Mouse (Mus musculus): ENCODE measurements at regions not wholly inside any gene's neighbourhood (a gene's known extent, or its start where the extent isn't known, plus 50 kb on each side); places are given as distances from the start of the nearest gene placed in this dataset.

GRCm38 (mm10) chr10:117579210-117579609 is 50.1 kb upstream of the Cpm start:
- no peak for ATAC-seq (ENCODE audit: low TSS enrichment)

GRCm38 (mm10) chr10:117578696-117579146 is 50.6 kb upstream of the Cpm start:
- ATAC-seq (ENCODE audit: low TSS enrichment) = no peak

DNA sequence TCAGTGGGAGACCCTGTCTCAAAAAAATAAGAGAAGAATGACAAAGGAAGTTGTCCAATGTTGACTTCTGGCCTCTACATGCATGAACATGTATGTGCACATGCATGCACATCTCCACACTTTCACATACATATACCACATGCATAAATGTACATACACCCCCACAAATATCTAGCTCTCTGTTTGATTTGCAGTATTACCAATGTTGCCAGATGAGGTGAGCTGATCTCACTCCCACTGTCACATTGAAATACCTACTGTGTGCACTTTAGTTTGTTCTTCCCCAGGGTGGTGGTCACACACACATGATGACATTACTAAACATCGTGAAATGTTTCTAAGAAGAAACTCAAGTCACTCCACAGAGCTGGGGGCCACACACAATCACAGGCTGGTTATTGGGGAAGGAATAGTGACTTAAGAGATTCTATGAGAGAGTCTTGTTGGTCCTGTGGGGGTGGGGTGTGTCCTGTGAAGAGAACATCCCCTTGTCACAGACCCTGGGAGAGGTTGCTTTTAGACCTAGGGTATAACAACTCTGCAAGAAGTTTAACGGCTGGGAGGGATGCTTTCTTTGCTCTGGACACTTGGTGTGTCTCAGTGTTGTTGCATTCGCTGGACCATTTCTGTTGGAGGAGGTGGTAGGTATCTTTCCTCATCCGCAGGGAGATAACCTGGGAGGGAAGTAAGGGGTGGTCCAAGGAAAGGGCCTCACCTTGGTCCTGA is 51.2 kb upstream of the Cpm start:
- ATAC-seq (ENCODE audit: low TSS enrichment) = no peak

- ATAC-seq (ENCODE audit: low TSS enrichment) = no peak
These were observed 52.2 kb upstream of the Cpm start for GRCm38 (mm10) chr10:117576881-117577730.

- no peak for ATAC-seq (ENCODE audit: low TSS enrichment)
These were observed 53.0 kb upstream of the Cpm start for GRCm38 (mm10) chr10:117576154-117576859.

DNA sequence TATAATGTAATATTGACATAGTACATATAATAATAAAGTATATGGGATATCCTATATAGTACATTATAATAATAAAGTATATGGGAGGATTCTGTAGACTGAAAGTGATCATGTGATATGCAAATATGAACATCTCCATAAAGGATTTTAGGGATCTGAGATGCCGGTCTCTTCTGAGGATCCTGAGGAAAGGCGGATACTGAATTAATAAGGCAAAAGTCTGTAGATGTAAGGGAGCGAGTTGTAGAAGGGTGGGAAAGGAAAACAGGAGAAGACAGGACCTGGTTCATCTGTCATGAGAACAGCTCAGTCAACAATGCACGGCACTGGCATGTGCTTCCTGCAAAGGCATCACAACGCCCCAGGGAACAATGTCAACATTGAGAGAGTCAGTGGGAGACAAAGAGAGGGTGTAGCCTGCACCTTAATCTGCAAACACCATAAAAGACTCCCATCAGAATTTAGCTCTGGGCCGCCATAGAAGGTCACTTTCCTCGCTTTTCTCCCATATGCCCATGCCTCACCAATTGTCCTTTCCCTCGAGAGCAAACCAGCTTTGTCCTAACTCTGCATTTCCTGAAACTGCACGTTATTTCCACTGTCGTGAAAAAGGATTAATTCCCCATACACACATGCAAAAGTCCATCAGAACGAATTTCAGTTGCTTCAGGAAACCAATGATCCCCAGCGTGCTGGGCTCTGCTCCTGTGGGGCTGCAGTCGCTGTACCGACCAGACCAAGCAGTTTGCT is 53.7 kb upstream of the Cpm start:
- no peak for ATAC-seq (ENCODE audit: low TSS enrichment)

DNA sequence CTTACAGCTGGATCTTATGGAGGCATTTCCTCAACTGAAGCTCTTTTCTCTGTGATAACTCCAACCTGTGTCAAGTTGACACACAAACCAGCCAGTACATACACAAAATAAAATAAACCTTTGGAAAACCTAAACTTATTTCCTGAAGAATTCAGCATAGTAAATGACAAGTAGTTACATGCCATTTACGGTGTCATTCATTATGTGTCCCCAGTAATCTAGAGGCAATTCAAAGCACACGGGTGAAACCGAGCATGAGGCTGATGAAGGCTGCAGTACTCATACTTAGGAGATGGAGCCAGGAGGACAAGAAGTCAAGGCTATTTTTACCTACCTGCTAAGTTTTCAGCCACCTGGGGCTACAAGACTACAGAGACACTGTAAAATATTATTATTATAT is 54.4 kb upstream of the Cpm start:
- ATAC-seq (ENCODE audit: low TSS enrichment) = no peak

- no peak for ATAC-seq (ENCODE audit: low TSS enrichment)
These were observed 55.1 kb upstream of the Cpm start for GRCm38 (mm10) chr10:117574056-117574727.

- ATAC-seq (ENCODE audit: low TSS enrichment) = no peak
These were observed 55.8 kb upstream of the Cpm start for GRCm38 (mm10) chr10:117573596-117573850.

GRCm38 (mm10) chr10:117572746-117573595 is 56.3 kb upstream of the Cpm start:
- ATAC-seq (ENCODE audit: low TSS enrichment) = no peak

DNA sequence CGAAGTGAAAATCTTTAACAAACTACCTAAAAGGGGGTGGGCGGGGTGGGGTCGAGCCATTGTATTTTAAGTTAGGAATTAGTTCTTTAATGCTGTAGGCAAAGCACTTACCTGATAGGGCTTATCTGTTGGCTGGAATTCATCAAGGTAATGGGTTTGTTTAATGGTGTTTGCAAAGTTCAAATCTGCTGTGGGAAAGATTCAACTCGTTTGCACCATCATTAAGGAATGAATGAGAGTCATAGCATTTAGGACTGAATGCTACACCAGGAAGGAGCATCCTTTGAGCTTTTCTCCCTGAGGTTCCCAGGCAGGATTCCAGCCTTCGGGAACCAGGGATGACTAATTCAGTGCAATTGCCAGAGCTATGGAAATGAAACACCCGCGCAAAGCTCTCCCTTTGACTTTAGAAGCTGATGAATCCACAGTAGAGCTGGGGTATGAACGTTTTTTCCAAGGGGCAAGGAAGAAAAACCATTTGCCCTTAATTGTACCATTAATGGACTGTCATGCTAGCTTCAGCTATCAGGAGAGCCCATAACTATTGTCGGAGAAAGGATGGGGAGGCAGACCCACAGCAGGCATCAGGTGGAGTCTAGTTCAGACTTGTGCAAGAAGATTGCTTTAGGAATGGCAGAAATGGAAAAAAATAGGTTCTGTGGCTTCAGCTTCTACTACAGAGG is 57.3 kb upstream of the Cpm start:
- peak; percentile 97 for ATAC-seq (ENCODE audit: low TSS enrichment)

GRCm38 (mm10) chr10:117570971-117571861 is 58.1 kb upstream of the Cpm start:
- ATAC-seq (ENCODE audit: low TSS enrichment) = peak; percentile 75

DNA sequence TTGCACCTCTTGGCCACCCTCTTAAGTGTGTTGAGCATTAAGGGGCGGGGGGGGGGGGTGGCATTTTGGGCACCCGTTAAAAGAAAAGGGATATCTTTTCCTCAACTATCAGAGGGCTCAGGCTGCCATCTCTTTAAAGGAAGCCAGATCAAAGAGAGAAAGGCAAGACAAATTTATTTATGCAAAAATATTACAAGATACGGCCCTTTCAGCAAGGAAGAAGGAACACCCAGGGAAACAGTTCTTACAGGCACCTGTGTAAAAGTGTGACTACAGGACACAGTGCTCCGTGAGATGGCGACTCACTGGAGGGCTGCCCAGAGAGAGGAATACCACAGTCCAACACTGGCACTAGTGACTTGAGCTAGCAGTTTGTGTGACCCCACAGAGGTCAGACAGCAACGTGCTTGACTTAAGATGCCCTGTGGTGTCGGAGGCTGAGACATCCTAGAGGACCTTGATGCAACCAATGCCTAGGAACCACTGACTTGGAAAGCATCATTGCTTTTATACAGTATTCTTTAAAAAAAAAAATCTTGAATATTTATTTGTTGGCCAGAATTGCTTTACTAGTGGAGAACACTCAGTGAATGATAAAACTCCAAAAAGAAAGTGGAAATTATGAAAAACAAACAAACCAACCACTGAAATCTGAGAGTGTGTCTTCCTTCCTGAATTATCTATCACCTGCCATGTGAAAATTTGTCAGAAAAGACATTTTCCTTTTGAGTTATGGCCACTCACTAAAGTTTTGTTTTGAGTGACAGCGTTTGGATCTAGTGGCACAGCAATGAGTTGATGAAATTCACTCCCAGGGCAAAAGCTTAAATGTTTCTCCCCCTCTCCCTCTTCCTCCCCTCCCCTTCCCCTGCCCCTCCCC is 59.0 kb upstream of the Cpm start:
- ATAC-seq (ENCODE audit: low TSS enrichment) = no peak

DNA sequence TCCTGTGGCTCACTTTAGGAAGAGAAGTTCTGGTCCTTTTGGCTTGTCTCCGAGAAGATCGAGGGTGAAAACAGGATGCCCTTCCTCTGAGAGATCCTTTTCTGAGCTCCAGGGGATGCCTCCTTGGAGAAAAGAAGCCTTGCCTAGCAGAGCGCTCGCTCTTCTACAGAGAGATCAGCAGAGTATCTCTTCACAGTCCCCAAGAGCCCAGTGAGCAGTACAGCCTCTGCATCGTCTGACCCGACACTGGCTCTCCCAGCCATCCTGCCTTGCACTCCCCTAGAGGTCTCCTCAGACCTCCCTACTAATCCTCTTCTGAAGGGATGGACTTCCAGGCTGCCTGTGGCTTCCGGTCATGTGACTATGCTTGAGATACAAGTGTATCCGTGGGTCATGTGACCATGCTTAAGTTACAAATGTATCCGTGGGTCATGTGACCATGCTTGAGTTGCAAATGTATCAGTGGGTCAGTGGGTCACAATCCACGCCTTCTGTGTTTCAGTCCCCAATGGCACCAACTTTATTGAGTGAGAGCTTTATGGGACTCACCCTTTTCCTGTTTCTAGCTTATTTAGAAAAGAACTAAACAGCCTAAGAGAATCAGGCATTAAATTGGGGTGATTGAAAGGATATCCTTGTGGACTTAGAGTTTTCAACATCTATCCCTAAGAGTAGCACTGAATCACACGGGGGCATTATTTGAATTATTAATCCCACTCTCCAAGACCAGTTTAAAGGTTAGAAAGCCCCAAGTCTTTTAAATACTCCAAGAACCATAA is 59.8 kb upstream of the Cpm start:
- ATAC-seq (ENCODE audit: low TSS enrichment) = no peak

DNA sequence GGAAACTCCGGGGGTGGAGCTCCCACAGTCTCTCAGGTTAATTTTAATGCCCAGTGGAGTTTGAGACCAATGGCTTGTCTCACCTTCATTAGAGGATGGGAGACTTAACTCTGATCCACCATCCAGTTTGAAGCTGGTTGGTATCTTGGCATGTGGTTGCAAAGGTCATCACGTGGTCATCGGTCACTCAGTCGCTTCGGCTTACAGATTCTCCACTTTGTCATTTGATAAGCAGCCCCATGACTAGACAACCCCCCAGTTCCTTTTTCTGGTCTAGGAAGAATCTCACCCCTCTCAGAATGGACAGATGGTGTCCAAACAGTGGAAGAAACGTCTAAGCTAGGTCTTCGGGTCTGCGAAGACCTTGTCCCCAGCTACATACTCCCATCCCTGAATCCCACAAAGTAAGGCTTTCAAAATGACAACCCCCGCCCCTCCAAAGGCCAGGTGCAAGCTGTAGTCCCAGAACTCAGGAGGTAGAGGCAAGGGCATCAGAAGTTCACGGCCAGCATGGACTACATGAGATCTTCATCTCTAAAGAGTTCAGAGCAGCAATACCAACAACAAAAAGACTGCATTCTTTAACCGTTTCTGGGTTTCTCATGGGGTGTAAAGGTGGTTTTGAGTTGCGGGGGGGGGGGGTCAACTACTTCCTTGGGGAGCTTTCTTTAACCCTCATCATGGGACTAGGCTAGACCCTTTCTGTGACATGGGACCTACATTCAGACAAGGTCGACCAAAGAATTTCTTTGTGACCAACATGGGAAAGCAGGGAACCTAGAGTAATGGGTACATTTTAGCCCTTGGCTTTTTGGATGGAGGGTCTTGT is 60.6 kb upstream of the Cpm start:
- no peak for ATAC-seq (ENCODE audit: low TSS enrichment)

DNA sequence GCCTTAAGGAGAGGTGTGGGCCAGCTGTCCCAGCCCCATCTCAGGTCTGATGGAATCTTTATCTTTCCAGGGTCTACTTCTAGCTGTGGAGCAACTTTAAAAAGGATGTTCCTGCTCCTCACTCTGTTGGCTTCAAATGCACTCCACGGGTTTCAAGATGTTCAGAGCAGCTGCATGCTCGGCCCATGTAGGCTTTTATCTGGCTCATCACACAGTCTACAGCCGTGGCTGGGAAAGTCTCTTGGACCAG is 61.2 kb upstream of the Cpm start:
- ATAC-seq (ENCODE audit: low TSS enrichment) = no peak
